Mouse (Mus musculus) regulatory T cell (primary cell): ENCODE measurements around the gene Cbln1.

Source experiments
- in situ Hi-C: fragments of 300-600 bp; cut with MboI, MseI; formaldehyde crosslinking; loops from one replicate; pipeline ENCODE4 v1.15.1; 2025; ENCODE audit warnings: high pct_unique_total_duplicates

Cbln1 gene

DNA sequence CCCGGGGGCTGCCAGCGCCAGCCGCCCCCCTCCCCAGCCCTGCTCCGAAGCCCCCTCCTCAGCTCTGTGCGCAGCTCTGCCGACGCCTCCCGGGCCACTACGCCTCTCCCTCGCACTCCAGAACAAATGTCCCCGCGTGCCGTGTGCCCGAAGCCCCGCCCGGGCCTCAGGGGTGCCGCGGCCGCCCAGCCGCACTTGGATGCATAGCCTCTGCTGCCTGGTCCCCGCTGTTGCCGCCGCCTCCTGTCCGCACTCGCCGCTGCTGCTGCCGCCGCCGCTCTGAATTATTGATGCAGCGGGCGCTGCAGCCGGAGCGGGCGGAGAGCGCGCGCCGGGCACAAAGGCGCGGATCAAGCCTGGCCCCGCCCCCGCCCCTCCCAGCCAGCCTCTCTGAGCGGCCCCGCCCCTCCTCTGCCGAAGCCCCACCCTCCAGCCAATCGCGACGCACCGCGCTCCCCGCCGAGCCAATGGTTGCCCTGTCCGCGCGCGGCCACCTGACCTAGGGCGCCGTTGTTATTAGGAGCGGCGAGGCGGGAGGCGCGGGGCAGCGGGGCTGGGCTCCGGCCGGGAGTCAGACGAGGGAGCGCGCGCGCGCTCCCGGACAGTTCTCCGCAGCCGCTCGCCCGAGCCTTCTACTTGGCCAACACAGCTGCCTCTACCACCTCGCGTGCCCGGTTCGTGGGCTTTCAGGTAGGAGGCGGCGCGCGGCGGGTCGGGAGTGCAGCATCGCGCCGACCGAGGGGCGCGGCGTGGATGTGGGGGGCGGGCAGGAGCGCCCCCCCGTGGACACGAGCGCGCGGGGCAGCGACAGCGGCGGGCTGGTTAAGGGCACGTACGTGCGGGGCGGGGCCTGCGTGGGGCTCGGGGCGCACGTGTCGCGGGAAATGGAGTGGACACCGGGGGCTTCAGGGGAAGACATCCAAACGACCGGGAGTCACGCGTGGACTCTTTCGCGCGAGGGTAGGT lies at the start of gene Cbln1:
Gene Cbln1 (minus strand): TSS at position 339 of the 966 bp plus-strand sequence.
- in situ Hi-C loops: no loop called here

DNA sequence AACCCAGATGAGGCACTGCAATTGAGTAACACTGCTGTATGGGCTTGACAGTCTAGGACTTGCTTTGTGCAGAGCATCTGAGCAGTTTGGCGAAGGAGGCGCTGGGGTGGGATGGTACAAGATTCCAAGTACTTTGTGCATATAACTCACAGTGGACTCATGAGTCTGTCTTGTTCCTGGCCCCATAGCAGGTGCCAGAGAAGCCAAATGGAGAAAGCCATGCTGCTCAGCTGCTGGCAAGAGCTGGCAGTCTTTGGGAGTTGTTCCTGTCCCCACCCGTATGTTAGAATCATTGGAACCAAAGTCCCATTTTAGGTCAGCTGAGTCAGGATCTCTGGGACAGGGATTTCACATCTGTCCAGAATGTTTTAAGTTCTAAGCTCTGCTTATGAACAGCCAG lies 44.7 kb upstream of the Cbln1 start:
- in situ Hi-C loops: no loop called here

DNA sequence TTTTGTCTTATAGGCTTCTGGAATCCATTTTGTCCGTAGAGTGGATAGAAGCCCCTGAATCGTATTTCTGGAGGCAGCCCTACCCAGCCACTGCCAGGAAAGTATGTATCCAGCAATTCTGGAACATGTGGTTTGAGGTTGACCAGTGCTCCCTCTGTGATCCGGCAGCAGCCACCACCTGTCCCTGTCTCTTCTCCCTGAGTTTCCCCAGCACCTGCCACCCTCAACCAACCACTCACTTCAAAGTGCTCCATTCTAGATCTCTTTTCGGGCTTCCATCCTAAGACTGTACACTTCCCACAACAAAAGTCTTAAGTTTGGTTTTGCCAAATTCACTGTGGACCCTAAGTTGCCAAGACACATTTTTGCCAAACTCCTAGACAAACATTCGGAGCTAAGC lies 41.4 kb upstream of the Cbln1 start:
- in situ Hi-C loops: no loop called here

DNA sequence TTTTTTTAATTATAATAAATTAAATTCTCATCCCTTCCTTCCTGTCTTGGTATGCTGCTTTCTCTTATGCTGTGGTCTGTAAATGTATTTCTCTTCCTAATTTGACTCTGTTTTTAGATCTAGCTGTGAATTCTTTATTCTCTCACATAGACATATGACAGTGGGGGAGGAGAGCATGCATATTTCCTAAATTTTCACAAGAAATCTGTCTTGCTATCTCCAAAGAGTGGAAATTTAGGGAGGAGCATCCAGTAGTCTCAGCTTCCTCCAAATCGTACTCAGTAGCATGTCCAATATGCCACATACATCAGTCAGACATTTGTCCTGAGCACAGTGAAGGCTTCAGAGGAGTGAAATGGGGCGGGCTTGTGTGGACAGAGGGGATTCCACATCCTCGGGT lies 40.9 kb upstream of the Cbln1 start:
- in situ Hi-C loops: no loop called here

DNA sequence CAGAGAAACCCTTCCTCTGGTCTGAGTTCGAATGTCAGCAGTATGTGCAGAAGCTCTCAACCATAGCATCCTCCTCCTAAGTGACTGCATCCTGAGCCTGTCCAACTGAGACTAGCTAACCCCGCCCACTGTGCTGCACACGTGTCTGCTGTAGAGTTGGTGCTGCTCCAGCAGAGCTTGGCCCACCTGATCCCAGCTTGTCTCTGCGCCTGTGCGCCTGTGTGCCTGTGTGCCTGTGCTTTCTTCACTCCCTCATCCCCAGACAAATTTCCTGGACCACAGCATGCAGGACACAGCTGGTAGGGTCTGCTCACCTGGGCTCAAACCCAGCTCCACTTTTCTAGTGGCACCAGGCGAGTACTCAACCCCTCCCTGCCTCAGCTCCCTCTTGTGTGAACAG lies 40.2 kb upstream of the Cbln1 start:
- in situ Hi-C loops: no loop called here

DNA sequence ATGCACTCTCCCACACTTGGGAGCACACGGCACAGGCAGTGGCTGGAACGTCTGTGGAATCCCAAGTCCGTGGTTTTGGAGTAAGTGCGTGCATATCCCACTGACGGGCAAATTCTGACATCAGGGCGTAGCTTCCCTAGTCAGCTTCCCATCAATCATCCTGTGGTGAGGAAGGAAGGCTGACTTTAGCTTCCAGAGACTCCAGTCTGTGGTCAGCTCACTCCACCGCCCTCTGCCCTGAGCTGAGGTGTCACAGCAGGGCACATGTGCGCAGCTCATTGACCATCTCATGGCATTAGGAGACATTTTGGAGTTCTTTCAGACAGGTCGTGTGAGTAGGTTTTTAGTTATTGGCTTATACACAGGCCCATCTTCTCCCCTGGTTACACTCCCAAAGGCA lies 34.6 kb upstream of the Cbln1 start:
- in situ Hi-C loops: no loop called here

DNA sequence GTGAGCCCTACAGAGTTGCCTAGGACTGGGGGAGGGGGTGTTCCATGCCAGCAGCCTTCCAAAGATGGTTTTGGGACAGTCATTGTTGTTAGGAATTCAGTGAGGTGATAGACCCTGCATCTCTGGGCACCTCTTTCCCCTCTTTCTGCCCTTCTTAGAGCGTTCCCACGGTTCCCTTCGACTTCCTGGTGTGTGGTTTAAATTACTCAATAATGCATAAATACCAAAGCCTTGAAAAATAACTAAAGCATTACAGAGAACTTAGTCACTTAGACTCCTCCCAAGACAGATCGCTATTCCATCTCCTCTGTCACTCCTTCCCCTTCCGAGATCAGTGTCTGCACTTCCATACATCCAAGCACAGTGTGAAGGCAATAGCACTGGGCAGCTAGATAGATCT lies 32.0 kb upstream of the Cbln1 start:
- in situ Hi-C loops: no loop called here

DNA sequence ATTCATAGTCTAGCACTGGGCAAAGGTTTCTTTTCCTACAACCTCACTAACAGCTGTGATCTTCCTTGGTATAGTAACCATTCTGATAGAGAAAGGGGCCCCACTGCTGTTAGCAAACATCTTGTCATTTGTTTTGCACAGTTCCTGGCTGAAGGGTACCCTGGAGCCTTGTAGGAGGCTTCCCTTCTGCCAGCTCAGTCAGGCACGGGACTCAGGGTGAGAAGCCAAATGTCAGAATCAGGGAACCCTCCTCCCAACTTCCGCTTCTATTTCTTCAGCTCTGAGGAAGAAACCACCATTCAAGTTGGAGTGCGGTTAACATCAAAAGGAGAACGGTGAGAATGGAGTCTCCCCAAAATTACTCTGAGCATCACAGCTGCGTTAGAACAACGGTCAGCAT lies 30.3 kb upstream of the Cbln1 start:
- in situ Hi-C loops: no loop called here

DNA sequence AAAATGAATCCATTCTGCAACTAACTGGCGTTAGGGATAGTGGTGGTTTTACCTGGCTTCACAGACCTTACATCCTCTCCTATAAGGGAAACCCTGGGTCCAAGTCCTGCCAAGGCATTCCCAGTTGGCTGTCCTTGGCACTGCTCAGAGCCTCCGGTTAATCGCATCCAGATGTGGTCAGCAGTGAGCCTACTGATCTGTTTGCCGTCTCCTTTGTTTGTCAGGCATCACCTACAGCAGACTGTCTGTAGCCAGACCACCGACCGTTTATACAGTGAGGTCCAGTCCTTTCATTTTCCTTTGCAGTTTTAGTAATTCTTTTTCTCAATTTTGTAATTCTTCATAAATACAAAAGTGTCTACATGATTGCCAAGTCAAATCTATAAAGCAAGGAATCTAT lies 25.2 kb upstream of the Cbln1 start:
- in situ Hi-C loops: no loop called here

DNA sequence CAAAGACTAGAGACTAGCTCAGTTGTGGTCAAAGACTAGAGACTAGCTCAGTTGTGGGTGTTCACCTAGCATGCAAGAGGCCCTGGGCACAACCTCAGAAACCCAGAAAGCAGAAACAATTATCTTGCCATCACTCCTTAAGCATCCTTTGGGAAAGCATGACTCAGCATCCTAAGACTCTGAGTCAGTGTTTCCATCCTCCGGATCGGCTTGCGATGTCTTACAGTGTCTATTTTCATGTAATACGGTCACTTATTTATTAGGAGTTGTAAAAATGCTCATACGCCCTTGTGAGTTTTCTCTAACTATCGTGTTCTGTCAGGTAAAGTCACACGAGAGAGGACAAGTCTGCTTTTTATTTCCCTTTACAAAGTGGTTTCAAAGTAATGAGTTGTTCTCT lies 24.1 kb upstream of the Cbln1 start:
- in situ Hi-C loops: no loop called here

DNA sequence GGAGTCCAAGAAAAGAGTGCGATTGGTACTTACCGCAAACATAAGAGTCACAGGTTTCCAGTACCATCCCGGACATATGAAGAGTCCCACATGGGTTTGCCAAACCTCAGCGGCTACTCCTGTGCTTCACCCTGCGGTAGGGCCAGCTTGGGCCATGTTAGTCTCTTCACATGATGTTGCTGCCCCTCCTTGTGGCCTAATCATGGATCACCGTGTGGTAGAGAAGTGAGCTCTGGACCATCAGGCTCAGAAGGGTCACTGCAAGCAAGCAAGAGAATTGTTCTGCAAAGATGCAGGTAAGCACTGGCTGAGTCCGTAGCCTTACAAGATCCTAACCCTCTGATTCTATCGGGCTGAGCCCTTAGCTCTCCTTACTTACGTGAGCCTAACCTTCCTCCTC lies 22.5 kb upstream of the Cbln1 start:
- in situ Hi-C loops: no loop called here

DNA sequence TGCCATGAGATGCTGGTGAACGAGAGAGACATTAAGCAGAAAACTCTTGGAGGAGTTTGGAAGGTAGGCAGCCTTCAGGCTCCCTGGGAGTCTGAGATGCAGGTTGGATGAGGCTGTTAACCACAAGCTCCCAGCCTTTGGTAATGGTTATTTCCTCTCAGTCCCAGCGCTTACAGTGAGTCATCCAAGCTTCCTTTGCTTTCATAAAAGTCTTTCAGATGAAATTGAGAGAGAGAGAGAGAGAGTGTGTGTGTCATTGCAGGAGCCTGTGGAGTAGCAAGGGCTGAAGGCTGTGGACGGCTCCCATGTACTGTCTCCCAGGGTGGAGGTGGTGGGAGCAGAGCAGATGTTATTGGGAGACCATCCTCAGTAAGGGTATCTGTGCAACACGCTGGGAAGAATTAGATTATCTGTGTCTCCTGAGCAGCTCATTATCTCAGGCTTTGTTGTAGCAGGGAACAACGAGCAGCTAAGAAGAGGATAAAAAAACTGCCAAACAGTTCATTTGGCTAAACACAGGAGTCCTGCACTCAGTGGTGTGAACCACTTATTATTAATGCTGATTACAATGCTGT lies 17.5 kb upstream of the Cbln1 start:
- in situ Hi-C loops: no loop called here

DNA sequence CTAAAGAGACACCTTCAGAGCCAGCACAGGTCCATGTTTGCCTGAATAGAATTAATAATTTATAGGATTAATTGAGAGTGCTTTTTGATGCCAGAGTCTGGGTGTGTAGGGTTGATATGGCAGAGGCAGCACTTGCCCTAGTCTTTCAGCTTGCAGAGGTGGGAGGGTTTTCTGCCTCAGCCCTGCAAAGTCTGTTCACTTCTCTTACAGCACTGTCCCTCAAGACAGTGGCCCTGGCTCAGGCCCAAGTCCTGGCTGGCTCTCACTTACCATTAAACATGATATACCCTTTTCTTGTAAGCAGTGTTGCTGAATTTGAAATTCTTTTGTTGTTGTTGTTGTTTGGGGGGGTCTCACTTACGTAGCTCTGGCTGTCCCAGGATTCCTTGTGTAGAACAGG lies 9.0 kb upstream of the Cbln1 start:
- in situ Hi-C loops: no loop called here

DNA sequence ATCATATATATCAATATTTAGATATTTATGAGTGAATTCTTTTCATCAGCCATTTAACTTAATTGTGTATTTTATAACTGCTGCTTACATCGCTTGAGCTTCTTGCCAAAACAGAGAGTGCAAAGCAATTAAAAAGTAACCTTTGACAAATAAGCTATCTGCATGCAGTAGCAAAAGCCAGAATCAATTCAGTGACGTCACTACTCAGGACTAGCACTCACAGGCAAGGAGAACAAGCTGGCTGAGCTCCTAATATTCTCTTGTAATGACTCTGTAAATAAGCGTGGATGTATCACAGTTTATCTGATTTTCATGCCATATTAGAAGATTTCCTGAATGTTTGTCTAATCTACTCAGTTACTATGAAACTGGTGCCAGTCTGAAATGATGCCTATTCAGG lies 5.8 kb upstream of the Cbln1 start:
- in situ Hi-C loops: no loop called here

DNA sequence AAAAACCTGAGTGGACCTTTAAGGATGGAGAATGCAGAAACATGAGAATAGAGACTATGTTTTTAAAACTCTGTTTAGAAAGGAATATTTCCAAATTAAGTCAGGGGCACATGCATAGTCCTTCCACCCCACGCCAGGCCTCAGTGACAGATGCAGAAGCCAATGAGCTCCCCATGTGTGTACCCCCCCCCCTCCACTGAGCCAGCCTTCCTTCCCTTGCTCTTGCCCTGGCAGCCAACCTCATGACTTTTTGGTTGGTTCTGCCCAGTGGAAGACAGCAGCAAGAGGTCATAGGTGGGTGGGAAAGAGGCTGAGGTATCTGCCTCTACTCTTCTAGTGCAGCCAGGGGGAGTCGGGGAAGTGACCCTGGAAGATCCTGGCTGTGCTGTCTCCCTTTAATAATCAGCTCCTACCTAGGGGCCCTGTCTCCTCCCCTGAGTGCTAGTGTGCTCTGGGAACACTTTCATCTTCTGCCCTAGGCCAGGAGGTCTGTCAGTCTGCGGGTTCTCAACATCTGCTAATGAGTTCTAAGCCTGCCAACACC lies 4.8 kb upstream of the Cbln1 start:
- in situ Hi-C loops: no loop called here

DNA sequence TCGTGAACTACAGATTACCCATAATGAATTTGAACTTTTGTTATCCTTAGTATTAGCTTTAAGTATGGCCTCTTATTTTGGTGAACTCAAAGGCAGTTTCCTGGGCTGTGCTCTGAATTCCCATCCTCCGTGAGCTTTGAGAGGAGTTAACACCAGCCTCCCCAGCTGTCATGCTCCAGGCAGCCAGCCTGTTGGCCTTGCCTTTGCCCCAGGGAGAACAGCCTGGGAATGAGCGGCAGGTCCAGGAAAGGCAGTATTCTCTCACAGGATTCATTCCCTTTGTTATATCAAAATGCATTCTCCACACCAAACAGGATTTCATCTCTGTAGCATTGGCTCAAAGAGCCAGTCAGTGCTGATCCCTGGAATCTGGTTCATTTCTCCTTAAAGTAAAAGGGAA lies 3.1 kb upstream of the Cbln1 start:
- in situ Hi-C loops: no loop called here

DNA sequence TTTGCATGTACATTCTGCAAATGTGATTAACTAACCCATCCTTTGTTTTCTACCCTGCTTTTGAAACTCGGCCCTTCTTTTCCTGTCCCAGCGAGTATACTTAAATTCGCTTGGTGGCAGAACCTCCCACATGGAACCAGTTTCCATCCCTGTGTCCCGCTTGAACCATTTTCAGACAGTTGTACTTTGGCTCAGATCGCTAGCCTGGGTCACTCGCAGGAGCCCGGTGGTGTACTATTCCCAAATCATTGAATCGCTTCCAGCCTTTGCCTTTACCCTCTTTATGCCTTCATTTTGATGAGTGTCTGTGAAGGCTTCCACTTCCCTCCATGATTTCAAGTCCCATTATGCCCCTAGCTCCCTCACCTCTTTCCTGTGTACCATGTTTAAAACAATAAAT lies 2.0 kb upstream of the Cbln1 start:
- in situ Hi-C loops: no loop called here

DNA sequence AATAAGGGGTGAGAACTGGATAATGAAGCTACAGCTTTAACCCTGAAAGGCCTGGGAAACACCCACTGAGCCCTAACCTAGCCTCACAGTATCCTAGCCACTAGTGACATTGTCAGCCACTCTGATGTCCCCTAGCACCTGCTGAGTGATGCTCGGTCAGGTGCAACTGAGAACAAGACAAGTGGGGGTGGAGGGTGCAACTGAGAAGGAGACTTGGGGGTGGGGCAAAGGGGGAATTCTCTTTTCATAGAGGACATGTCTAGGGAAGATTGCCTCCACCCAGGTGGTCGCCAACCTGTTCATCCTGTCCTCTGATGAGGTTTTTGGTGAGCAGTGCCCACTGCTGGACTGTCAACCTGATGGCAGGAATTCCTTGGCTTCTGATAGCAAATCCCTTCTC lies 1.5 kb upstream of the Cbln1 start:
- in situ Hi-C loops: no loop called here

DNA sequence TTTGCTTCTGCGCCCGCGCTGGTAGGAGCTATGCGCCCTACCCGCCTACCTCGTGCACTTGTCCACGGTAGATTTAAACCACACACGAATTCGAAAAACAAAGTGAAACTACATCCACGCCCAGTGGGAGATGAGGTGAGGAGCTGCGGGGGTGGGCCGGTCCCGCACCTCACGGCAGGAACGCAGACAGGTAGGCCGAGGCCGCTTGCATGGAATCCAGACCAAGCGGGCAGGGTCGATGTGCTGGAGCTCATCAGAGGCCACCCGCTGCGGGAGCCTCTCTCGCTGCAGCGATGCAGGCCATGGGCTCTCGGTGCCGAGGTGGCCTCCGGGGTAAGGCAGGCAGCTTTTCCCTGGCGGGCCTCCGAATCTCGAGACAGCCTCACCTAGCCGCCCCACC lies 905 bp upstream of the Cbln1 start:
- in situ Hi-C loops: no loop called here

DNA sequence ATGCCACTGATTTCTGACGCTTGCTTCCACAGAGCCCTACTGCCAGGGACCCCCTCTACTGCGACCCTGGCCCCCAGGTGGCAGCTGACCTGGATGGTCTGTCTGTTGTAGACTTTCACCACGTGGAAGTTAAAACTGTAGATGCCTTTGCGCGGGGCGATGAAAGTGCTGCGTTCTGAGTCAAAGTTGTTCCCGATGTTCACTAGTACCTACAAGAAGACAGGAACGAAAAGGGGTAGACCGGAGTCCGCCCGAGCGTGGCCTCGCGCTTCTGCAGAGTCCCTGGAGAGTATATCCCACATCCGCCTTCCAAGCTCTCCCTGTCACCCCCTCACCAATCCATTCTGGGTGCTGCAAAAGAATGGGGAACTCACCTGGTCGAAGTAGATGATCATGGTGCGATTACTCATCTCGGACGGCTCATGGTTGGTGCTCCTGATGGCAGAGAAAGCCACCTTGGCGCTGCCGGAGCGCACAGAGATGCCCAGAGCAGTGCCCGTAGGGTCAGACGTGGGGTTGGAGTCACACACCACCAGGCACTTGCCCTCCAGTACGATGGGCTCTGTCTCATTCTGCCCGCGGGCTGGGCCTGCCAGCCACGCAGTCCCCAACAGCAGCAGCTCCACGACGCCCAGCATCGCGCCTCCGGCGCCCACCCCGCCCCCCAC lies 672 bp downstream of the Cbln1 start:
- in situ Hi-C loops: no loop called here

DNA sequence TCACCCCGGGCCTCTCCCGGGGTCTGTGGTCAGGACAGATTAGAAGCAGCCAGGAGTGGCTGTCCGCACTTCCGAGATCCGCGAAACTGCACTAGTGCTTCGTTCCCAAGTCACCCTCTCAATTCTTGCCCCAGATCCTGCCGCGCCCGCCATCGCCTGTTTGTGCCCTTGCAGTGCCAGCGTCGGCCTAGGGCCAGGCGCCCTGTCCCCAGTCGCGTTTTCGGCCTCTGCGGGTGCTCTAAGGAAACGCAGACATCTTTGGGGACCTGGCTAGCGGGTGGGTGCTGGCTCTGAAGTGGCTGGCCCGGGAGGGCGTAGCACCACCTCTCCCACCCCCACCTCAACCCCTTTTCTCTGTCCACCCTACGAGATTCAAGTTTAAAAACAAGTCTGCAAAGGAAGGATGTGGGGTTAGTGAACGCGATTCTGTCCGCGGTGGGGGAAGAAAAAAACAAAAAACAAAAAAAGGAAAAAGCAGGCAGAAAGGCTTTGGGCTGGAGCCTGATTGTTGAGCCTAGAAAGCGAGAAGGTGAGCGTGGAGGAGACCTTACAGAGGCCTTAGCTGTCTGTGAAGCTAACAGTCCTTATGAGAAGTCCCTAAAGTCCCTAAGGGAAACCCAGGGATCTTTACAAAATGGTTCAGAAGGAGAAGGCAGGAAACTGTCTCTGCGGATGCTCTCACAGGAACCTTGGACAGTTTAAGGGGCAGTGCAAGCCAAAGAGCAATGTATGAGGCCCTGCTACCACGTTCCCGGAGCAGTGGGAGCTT lies 1.4 kb downstream of the Cbln1 start:
- in situ Hi-C loops: no loop called here
